Mouse (Mus musculus) midbrain, embryonic 15.5 days (tissue): ENCODE measurements at regions not wholly inside any gene's neighbourhood (a gene's known extent, or its start where the extent isn't known, plus 50 kb on each side); places are given as distances from the start of the nearest gene placed in this dataset.

Experiments
- ATAC-seq: fragments of 200-750 bp; cut with Nextera tagmentation; replicated peaks from 2 replicates; pipeline ENCODE4 v1.8.0; 2017; ENCODE audit warnings: moderate TSS enrichment
- H3K27ac ChIP-seq: fragments of 300-500 bp; sonication (generic); 2 replicates; pipeline ENCODE4 v1.5.1; 2015; ENCODE audit warnings: mild to moderate bottlenecking, inconsistent platforms
- H3K27me3 ChIP-seq: fragments of 300-500 bp; sonication (generic); replicated peaks from 2 replicates; pipeline ENCODE4 v1.6.1; 2015; ENCODE audit warnings: inconsistent platforms
- H3K36me3 ChIP-seq: fragments of 300-500 bp; sonication (generic); replicated peaks from 2 replicates; pipeline ENCODE4 v1.6.1; 2015; ENCODE audit warnings: inconsistent platforms
- H3K4me1 ChIP-seq: fragments of 300-500 bp; sonication (generic); 2 replicates; pipeline ENCODE4 v1.6.1; 2015; ENCODE audit warnings: inconsistent platforms
- H3K4me2 ChIP-seq: fragments of 300-500 bp; sonication (generic); 2 replicates; pipeline ENCODE4 v1.6.1; 2015; ENCODE audit warnings: inconsistent platforms, mild to moderate bottlenecking, moderate library complexity
- H3K4me3 ChIP-seq: fragments of 300-500 bp; sonication (generic); 2 replicates; pipeline ENCODE4 v1.5.1; 2015; ENCODE audit warnings: mild to moderate bottlenecking, inconsistent platforms
- H3K9ac ChIP-seq: fragments of 300-500 bp; sonication (generic); 2 replicates; pipeline ENCODE4 v1.6.1; 2015; ENCODE audit warnings: mild to moderate bottlenecking, inconsistent platforms
- H3K9me3 ChIP-seq: fragments of 300-500 bp; sonication (generic); 2 replicates; pipeline ENCODE4 v1.6.1; 2016; ENCODE audit warnings: inconsistent platforms
- WGBS: fragments of 180-500 bp; shearing (Covaris S2); methylation state at CpG from one replicate; pipeline ENCODE4 v1.1.7; 2015; ENCODE audit warnings: mixed read lengths; 5-methylcytosine and 5-hydroxymethylcytosine counted together

DNA sequence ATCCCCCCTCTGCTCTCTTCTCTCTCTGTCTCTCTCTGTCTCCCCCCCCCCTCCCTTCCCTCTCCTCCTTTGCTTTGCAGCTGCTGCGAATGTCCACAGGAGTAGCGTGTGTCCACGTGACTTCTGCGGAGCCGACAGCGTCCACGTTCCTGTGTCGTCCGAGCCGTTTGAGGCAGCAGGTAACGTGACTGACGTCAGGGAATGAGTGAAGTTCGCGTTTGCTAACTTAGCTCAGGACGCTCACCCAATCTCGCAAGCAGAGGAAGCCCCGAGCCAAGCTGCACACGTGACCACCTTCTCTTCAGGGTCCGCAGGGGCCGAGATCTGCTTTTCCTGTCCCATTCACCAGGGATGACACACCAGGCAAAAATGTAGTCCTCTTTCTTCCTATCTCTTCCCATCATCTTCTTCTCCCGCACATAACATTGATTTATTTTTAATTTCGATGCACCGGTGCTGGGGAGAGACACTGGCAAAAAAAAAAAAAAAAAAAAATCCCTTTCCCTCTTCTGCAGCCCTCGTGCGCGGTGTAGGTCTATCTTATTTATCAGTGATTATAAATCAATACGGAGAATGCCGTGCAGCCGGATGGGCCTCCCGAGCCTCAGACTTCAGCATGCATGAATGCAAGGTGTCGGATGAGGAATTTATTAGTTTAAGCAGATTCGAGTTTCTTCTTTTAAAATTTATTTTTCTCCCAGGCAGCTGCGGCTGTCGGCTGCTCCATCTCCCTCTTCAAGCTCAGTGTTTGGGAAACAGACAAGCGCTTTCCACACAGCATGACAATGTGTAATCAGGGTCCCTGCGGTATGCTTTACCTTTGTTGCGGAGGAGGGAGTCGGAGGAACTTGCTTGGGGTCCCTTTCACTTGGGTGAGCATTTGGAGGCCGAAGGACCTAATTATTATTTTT, 164.3 kb downstream of the Vrk1 start:
- WGBS = under 1% methylated on average over 39 of the region's 39 CpGs
- H3K9me3 ChIP-seq = no peaks in the 10 kb centered on the region
- peak; percentile 46 for ATAC-seq
- no peaks in the 10 kb centered on the region for H3K27me3 ChIP-seq
- peak overlapping the region; percentile 88 for H3K4me2 ChIP-seq
- no peaks in the 10 kb centered on the region for H3K36me3 ChIP-seq
- H3K27ac ChIP-seq = peak overlapping the region; percentile 75
- H3K9ac ChIP-seq = peak overlapping the region; percentile 35
- H3K4me3 ChIP-seq = peak overlapping the region; percentile 43
- H3K4me1 ChIP-seq = peaks cover 32% of the 10 kb centered on the region

DNA sequence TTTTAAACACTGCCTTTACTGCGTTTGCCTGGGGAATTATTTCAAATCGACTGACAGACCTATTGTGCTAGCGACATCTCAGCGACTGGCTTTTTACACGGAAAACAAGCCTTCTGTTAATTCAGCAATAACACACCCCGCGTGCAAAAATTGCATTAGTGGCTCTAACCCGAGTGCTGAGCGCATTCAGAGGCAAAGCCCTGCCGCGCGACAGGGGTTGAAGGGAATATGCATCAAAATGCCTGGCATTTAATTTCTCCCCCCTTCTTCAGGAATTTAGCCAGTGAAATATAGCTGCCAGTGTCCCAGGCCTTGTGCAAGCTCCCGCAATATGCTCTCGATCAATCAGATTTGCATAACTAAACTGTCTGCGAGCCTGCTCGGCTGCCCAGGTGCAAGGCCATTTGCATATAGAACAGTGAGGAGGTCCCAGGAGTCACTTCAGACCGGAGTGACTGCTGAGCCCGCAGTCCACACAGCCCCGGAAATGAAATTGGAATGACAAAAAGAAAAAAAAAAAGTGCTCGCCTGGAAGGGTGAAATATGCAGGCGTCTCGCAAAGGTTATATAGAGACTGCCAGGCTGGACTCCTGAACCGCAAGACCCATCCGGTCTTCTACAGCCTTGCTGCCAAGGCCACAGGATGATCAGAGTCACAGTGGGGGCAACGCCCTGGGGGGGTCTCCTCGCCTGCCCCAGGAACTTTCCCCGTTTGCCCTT, 165.1 kb downstream of the Vrk1 start:
- no peak; the same call in 1 of the 2 replicates for ATAC-seq
- no peaks in the 10 kb centered on the region for H3K27me3 ChIP-seq
- peak overlapping the region; percentile 35 for H3K9ac ChIP-seq
- peak overlapping the region; percentile 75 for H3K27ac ChIP-seq
- H3K36me3 ChIP-seq = no peaks in the 10 kb centered on the region
- H3K4me1 ChIP-seq = peaks cover 32% of the 10 kb centered on the region
- WGBS = 2% methylated on average over 27 of the region's 27 CpGs
- no peaks in the 10 kb centered on the region for H3K9me3 ChIP-seq
- peak overlapping the region; percentile 43 for H3K4me3 ChIP-seq
- peak overlapping the region; percentile 88 for H3K4me2 ChIP-seq

DNA sequence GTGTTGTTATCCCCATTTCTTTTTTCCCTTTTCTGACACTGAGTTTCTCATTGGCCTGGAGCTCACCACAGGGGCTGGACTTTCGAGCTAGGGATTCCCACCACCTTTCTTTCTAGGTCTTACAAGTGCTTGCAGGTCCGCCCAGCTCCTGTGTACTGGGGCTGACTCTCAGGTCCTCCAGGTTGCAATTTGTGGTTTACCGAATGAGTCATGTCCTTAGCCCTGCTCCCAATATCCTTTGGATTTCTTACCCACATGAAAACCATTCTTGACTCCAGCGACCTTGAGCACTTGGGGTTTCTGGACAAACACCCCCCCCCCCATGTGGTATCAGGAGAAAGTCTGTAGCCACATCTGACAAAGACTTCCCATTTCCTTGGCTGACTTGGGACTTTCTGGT, 167.3 kb downstream of the Vrk1 start:
- no peak for ATAC-seq
- Histone ChIP-seq H3K27me3 (no peaks in the 10 kb centered on the region), H3K4me1 (peaks cover 30% of the 10 kb centered on the region), H3K36me3 (no peaks in the 10 kb centered on the region), H3K4me3 (no peak overlapping the region), H3K9ac (no peak overlapping the region), H3K27ac (no peak overlapping the region), H3K9me3 (no peaks in the 10 kb centered on the region), H3K4me2 (no peak overlapping the region)
- WGBS = 72% methylated on average over 4 of the region's 4 CpGs

DNA sequence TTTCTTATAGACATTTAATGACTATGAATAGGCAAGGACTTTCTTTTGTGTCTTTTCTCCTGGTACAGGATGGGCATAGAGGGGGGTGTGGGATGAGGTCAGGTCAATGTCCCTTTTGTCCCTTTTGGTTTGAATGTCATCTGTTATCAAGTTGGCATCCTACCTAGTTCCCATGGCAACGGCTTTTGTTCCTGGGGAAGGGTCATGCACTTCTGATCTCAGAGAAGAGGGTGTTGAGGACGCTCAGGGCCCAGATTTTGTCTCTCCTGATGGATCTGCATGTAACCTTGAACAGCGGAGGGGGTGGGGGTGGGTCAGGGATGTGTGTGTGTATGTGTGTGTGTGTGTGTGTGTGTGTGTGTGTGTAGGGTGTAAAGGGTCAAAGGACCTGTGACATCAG, 167.8 kb downstream of the Vrk1 start:
- no peaks in the 10 kb centered on the region for H3K27me3 ChIP-seq
- no peak overlapping the region for H3K4me2 ChIP-seq
- ATAC-seq = no peak
- H3K4me3 ChIP-seq = no peak overlapping the region
- no peaks in the 10 kb centered on the region for H3K36me3 ChIP-seq
- H3K9ac ChIP-seq = no peak overlapping the region
- WGBS = 54% methylated on average over 3 of the region's 3 CpGs
- no peak overlapping the region for H3K27ac ChIP-seq
- H3K4me1 ChIP-seq = peaks cover 29% of the 10 kb centered on the region
- no peaks in the 10 kb centered on the region for H3K9me3 ChIP-seq

DNA sequence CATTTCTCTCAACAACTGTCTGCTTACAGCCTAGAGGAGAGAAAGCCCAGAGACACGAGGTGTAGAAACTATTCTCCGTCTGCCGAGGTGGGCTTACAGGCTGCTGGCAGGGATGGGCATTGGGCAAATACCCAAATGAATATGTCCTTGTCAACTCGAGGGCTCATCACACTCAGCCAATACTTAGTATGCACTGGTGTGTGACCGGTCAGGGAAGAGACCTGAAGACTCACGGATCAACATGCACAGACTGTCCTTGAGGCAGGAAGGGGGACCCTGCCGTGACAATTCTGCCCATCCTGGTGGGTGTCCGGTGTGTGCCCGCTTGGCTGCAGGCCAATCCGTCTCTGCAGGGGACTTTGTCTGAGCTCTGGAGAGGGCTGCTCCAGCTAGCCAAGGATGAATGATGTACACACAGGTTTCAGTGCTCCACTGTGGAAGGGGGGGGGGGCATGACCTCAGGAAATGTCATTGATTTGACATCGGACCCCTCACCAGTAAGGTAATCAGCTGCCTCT, 168.7 kb downstream of the Vrk1 start:
- WGBS = 63% methylated on average over 11 of the region's 11 CpGs
- Histone ChIP-seq H3K9me3 (no peaks in the 10 kb centered on the region), H3K4me2 (no peak overlapping the region)

DNA sequence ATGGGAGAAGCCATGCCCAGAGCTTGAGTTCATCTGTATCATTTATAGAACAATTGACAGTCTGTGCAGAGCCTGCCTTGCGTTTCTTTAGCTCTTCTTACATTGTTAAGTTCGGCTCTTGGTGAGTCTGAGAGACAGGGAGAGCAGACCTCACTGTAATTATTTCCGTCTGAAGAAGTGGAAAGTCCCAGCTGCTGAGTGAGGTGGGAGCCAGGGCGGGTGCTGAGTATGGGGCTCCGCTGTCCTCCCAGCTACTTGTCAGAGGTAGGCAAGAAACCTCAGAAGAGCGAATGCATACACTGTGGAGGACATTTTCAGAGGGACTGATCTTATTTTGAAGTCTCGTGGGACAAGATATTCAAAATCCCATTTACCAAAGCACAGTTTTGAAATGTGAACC, 172.9 kb downstream of the Vrk1 start:
- Histone ChIP-seq H3K9me3 (no peaks in the 10 kb centered on the region), H3K27ac (no peak overlapping the region), H3K4me2 (no peak overlapping the region), H3K27me3 (no peaks in the 10 kb centered on the region), H3K9ac (no peak overlapping the region), H3K4me3 (no peak overlapping the region), H3K4me1 (0 out of 2 replicates have a peak, but pooled peaks cover 3% of the 10 kb centered on the region), H3K36me3 (no peaks in the 10 kb centered on the region)
- no peak for ATAC-seq
- 86% methylated on average over 7 of the region's 7 CpGs for WGBS

More for the DNA sequence above, 168.7 kb downstream of the Vrk1 start:
- Histone ChIP-seq H3K9ac (no peak overlapping the region), H3K27me3 (no peaks in the 10 kb centered on the region), H3K4me3 (no peak overlapping the region), H3K27ac (no peak overlapping the region), H3K36me3 (no peaks in the 10 kb centered on the region), H3K4me1 (peaks cover 23% of the 10 kb centered on the region)
- ATAC-seq = no peak

DNA sequence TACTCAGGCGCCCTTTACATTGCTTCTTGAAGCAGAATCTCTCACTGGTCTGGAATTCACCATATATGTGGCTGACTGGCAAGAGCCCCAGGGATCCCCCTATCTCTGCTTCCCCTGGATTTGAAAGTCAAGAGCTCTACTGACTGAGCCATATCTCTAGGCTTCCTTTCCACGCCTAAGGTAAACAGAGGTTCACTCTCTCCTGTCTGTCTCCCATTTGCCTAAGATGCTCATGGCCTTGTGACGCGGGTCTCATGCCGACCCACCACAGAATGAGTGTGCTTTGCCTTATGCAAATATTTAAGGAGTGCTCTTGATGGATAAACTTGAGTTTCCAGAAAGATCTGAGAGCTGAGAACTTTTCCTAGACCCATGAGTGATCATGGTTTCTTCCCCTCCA, 173.9 kb downstream of the Vrk1 start:
- Histone ChIP-seq H3K27me3 (no peaks in the 10 kb centered on the region), H3K4me1 (0 out of 2 replicates have a peak, but pooled peaks cover under 1% of the 10 kb centered on the region), H3K4me3 (no peak overlapping the region), H3K9me3 (no peaks in the 10 kb centered on the region), H3K9ac (no peak overlapping the region), H3K4me2 (no peak overlapping the region), H3K36me3 (no peaks in the 10 kb centered on the region), H3K27ac (no peak overlapping the region)
- WGBS = 91% methylated on average over 5 of the region's 5 CpGs
- ATAC-seq = no peak

DNA sequence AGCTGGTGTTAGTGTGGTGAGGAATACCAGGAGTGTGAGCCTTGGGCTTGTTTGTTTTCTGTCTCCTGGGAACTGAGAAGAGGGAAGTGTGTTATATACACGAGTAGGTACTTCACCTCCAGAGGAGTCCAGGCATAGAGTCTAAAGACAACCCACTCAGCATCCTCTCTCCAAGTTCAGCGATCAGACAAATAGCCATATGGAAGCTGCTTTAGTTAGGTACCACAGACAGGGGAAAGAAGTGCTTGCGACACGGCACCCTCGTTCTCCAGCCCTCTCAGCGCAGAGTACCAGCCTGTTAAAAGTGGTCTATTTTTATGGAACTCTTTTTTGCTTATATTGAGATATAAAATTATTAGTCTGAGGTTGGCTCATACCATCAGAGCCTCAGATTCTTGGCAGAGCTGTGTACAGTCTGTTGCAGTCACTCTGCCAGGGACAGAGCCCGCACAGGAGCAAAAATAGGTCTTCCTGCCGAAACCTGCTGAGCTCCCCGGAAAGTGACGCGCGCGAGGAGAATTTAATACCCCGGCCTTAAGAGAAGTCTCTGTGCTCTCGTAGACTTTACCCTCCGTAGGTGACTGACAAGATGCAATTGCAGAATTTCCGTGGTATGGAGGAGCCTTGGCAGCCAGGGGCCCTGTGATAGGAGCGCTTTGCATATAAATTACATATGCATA, 175.5 kb downstream of the Vrk1 start:
- Histone ChIP-seq H3K4me1 (no peaks in the 10 kb centered on the region), H3K36me3 (no peaks in the 10 kb centered on the region), H3K4me2 (no peak overlapping the region), H3K4me3 (no peak overlapping the region), H3K27me3 (no peaks in the 10 kb centered on the region), H3K9ac (no peak overlapping the region), H3K9me3 (no peaks in the 10 kb centered on the region), H3K27ac (no peak overlapping the region)
- 67% methylated on average over 18 of the region's 18 CpGs for WGBS
- ATAC-seq = no peak

DNA sequence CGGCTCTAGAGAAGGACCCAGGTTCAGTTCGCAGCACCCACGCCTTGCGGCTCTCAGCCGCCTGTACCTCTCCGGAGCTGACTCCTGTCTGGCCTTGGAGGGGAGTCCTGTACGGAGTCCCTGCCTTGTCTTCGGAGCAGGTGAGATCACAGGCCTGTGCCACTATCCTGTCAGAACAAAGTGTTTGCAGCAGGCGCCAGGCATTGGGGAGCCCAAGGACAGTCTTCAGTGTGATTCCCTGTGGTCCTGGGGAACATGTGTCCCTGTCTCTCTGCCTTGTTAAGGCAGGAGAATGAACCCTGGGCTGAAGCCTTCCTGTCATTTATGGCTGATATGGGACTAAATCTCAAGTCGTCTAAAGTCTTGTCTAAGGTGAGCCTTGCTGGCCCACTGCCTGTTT, 176.5 kb downstream of the Vrk1 start:
- Histone ChIP-seq H3K27ac (no peak overlapping the region), H3K27me3 (no peaks in the 10 kb centered on the region), H3K9ac (no peak overlapping the region), H3K36me3 (no peaks in the 10 kb centered on the region), H3K4me3 (no peak overlapping the region), H3K9me3 (no peaks in the 10 kb centered on the region), H3K4me2 (no peak overlapping the region), H3K4me1 (no peaks in the 10 kb centered on the region)
- ATAC-seq = no peak
- WGBS = 88% methylated on average over 10 of the region's 10 CpGs

DNA sequence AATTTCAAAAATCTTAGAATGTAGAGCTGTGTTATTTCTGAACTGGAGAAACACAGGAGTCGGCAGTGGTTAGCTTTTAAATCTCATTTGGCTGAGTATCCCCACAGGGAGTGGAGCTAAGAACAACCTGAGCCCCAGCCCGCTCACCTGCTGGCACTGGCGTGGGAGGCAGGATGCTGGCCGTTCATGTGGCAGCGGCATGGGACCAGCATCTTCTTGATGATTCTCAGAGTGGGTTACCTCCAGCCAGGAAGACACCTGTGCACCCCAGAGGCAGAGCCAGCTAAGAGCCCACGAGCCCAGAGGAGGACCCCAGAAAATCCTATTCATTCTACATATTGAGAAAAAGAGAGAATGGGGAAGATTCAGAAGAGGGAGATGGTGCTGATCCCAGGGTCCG, 181.7 kb downstream of the Vrk1 start:
- no peak overlapping the region for H3K27ac ChIP-seq
- WGBS = 85% methylated on average over 7 of the region's 7 CpGs

DNA sequence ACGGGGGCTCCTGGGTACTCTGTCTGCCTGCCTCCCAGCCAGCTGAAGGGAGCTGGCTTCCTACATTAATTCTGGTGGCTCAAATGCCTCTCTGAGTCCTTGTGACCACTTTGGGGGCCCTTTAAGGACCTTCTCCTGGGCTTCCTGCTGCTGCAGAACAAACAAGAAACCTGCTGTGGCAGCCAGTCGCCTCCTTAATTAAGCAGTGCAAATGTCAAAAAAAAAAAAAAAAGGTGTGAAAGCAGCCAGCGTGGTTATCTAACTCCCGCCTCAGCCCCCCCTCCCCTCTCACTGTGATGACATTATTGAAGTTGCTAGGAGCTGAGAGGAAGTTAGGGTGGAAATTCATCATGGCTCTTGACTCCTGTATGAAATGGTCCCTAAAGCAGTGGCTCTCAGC, 189.3 kb downstream of the Vrk1 start:
- no peaks in the 10 kb centered on the region for H3K27me3 ChIP-seq
- H3K36me3 ChIP-seq = no peaks in the 10 kb centered on the region
- H3K9ac ChIP-seq = no peak overlapping the region
- H3K9me3 ChIP-seq = no peaks in the 10 kb centered on the region
- no peak overlapping the region for H3K4me3 ChIP-seq
- peaks cover 19% of the 10 kb centered on the region for H3K4me1 ChIP-seq
- ATAC-seq = no peak
- no peak overlapping the region for H3K27ac ChIP-seq
- 12% methylated on average over 4 of the region's 4 CpGs for WGBS
- H3K4me2 ChIP-seq = no peak overlapping the region

More for the DNA sequence above, 181.7 kb downstream of the Vrk1 start:
- Histone ChIP-seq H3K9me3 (no peaks in the 10 kb centered on the region), H3K4me1 (peaks cover 8% of the 10 kb centered on the region; the same call in 1 of the 2 replicates), H3K27me3 (no peaks in the 10 kb centered on the region), H3K36me3 (no peaks in the 10 kb centered on the region), H3K4me3 (no peak overlapping the region), H3K4me2 (no peak overlapping the region), H3K9ac (no peak overlapping the region)
- no peak for ATAC-seq

DNA sequence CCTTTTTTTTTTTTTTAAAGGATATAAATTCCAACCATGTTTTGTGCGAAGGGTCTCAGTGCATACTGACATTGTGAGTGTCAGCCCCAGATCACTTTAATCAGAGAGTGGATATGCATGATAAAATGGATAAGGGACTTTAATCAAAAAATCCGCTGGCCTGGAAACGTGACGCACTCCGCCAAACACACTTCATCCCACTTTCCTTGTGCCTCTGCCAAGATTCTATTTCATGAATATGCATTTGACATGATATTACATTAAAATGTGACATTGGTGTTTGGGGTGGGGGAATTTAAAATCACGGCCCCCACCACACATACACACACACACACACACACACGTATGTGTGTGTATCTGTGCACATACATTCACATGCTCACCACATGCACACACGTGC, 193.5 kb downstream of the Vrk1 start:
- H3K4me2 ChIP-seq = no peak overlapping the region
- H3K4me1 ChIP-seq = peaks cover 6% of the 10 kb centered on the region; the same call in 1 of the 2 replicates
- 45% methylated on average over 8 of the region's 8 CpGs for WGBS
- no peak for ATAC-seq
- no peaks in the 10 kb centered on the region for H3K27me3 ChIP-seq
- no peaks in the 10 kb centered on the region for H3K9me3 ChIP-seq
- H3K27ac ChIP-seq = no peak overlapping the region; the same call in 1 of the 2 replicates
- no peak overlapping the region for H3K4me3 ChIP-seq
- H3K36me3 ChIP-seq = no peaks in the 10 kb centered on the region
- no peak overlapping the region for H3K9ac ChIP-seq
